Mouse (Mus musculus): Measurements from ENCODE around the gene Evi5l.

Gene Evi5l

GRCm38 (mm10) chr8:4165852-4166751, at the start of gene Evi5l:
Evi5l (plus strand) TSS chr8:4166567.
- peak; percentile 99 to 100 for DNase-seq

GRCm38 (mm10) chr8:4133798-4134197, 32.6 kb upstream of the Evi5l start, which contains the start of gene Cd209g:
Cd209g (plus strand) TSS chr8:4134098.
- no peak for DNase-seq

- peak; percentile 75 for DNase-seq
These were observed 26.4 kb upstream of the Evi5l start for GRCm38 (mm10) chr8:4139660-4140646.

- no peak for DNase-seq
These were observed 24.6 kb upstream of the Evi5l start for GRCm38 (mm10) chr8:4141721-4142120.

GRCm38 (mm10) chr8:4147272-4147671, 19.1 kb upstream of the Evi5l start:
- DNase-seq: no peak

- no peak for DNase-seq
These were observed 11.5 kb upstream of the Evi5l start for GRCm38 (mm10) chr8:4154878-4155277.

GRCm38 (mm10) chr8:4162786-4163185, 3.6 kb upstream of the Evi5l start:
- no peak for DNase-seq

- DNase-seq: no peak
These were observed 1.1 kb upstream of the Evi5l start for GRCm38 (mm10) chr8:4165176-4165851.

- no peak for DNase-seq
These were observed 636 bp downstream of the Evi5l start for GRCm38 (mm10) chr8:4166881-4167525.

GRCm38 (mm10) chr8:4167918-4168317, 1.6 kb downstream of the Evi5l start:
- DNase-seq: no peak

GRCm38 (mm10) chr8:4172486-4172885, 6.1 kb downstream of the Evi5l start:
- DNase-seq: no peak

- DNase-seq: no peak
These were observed 7.7 kb downstream of the Evi5l start for GRCm38 (mm10) chr8:4174018-4174417.

GRCm38 (mm10) chr8:4183409-4183808, 17.0 kb downstream of the Evi5l start:
- no peak for DNase-seq

GRCm38 (mm10) chr8:4186151-4186550, 19.8 kb downstream of the Evi5l start:
- no peak for DNase-seq

- DNase-seq: no peak
These were observed 22.2 kb downstream of the Evi5l start for GRCm38 (mm10) chr8:4188605-4189004.

- no peak for DNase-seq
These were observed 22.8 kb downstream of the Evi5l start for GRCm38 (mm10) chr8:4189031-4189722.

- DNase-seq: no peak
These were observed 25.9 kb downstream of the Evi5l start for GRCm38 (mm10) chr8:4192305-4192704.

GRCm38 (mm10) chr8:4192807-4193587, 26.6 kb downstream of the Evi5l start:
- peak; percentile 89 to 90 for DNase-seq

- no peak for DNase-seq
These were observed 27.2 kb downstream of the Evi5l start for GRCm38 (mm10) chr8:4193588-4193894.

- no peak for DNase-seq
These were observed 35.0 kb downstream of the Evi5l start for GRCm38 (mm10) chr8:4201321-4201720.
